Mouse (Mus musculus) limb, embryonic 10.5 days (tissue): ENCODE results near the gene Psmd11. TPM values are rescaled to one million over a fixed set of nuclear protein-coding genes. Genes with fewer than 3 reads are reported as not detected.
"Not testable (repeated sequence)": the region's sequence is repeated elsewhere in the genome, so short reads cannot be mapped to it uniquely, and the experiment has no call there.

Experiments used
- DNase-seq: peaks from one replicate; pipeline ENCODE4 v3.0.0-alpha.2; 2017; ENCODE audit warnings: low spot score
- H3K27ac ChIP-seq: fragments of 300-500 bp; sonication (generic); 2 replicates; pipeline ENCODE4 v1.5.1; 2016; ENCODE audit warnings: mild to moderate bottlenecking
- H3K27me3 ChIP-seq: fragments of 300-500 bp; sonication (generic); 2 replicates; pipeline ENCODE4 v1.6.1; 2016; ENCODE audit warnings: low read depth, mild to moderate bottlenecking; ENCODE audit not compliant: poor library complexity, severe bottlenecking
- H3K36me3 ChIP-seq: fragments of 300-500 bp; sonication (generic); 2 replicates; pipeline ENCODE4 v1.6.1; 2016; ENCODE audit warnings: mild to moderate bottlenecking, moderate library complexity
- H3K4me1 ChIP-seq: fragments of 300-500 bp; sonication (generic); 2 replicates; pipeline ENCODE4 v1.6.1; 2016
- H3K4me3 ChIP-seq: fragments of 300-500 bp; sonication (generic); 2 replicates; pipeline ENCODE4 v1.5.1; 2016; ENCODE audit warnings: mild to moderate bottlenecking, moderate library complexity
- H3K9me3 ChIP-seq: fragments of 300-500 bp; sonication (generic); replicated peaks from 2 replicates; pipeline ENCODE4 v1.6.1; 2016; ENCODE audit warnings: mild to moderate bottlenecking
- WGBS: fragments of 180-500 bp; shearing (Covaris S2); methylation state at CpG from one replicate; pipeline ENCODE4 v1.1.7; 2016; 5-methylcytosine and 5-hydroxymethylcytosine counted together
- polyA plus RNA-seq: library from polyadenylated mRNA; unstranded; fragments of >200 nt; fragmentation: Nextera tagmentation; extraction: Ambion mirVana; gene quantifications from 2 replicates; pipeline ENCODE4 v1.2.1, GENCODE M21; 2016

The Psmd11 gene
- 362 and 370 TPM in 2 replicates for polyA plus RNA-seq

GRCm38 (mm10) chr11:80428381-80429008, at the start of gene Psmd11:
Psmd11 (plus strand) TSS chr11:80428615.
- H3K27me3 ChIP-seq = no peaks in the 10 kb centered on the region
- peak; percentile 96 for DNase-seq
- H3K4me1 ChIP-seq = peaks cover 9% of the 10 kb centered on the region
- H3K27ac ChIP-seq = peak within 1 kb of the TSS; percentile 95
- no peaks in the 10 kb centered on the region for H3K9me3 ChIP-seq
- peaks cover 30% of the 10 kb centered on the region for H3K36me3 ChIP-seq
- under 1% methylated on average over 58 of the region's 58 CpGs for WGBS
- H3K4me3 ChIP-seq = peak within 1 kb of the TSS; percentile 99

GRCm38 (mm10) chr11:80379184-80379583, 49.2 kb upstream of the Psmd11 start:
- not testable (repeated sequence) for H3K27ac ChIP-seq, H3K9me3 ChIP-seq, DNase-seq, H3K4me3 ChIP-seq, H3K27me3 ChIP-seq
- peaks cover 16% of the 10 kb centered on the region for H3K36me3 ChIP-seq
- WGBS = 95% methylated on average over 7 of the region's 7 CpGs
- peaks cover 15% of the 10 kb centered on the region for H3K4me1 ChIP-seq

GRCm38 (mm10) chr11:80382626-80383018, 45.8 kb upstream of the Psmd11 start:
- H3K4me1 ChIP-seq = peaks cover 22% of the 10 kb centered on the region
- H3K36me3 ChIP-seq = peaks cover 31% of the 10 kb centered on the region
- peak; percentile 61 for DNase-seq
- H3K4me3 ChIP-seq = peak overlapping the region; percentile 74
- H3K27ac ChIP-seq = peak overlapping the region; percentile 97
- H3K9me3 ChIP-seq = no peaks in the 10 kb centered on the region
- WGBS = 11% methylated on average over 12 of the region's 12 CpGs
- no peaks in the 10 kb centered on the region for H3K27me3 ChIP-seq

- H3K4me1 ChIP-seq = peaks cover 21% of the 10 kb centered on the region
- WGBS = under 1% methylated on average over 33 of the region's 33 CpGs
- peaks cover 36% of the 10 kb centered on the region for H3K36me3 ChIP-seq
- H3K27ac ChIP-seq = peak within 1 kb of the TSS; percentile 97
- DNase-seq = peak; percentile 97
- no peaks in the 10 kb centered on the region for H3K9me3 ChIP-seq
- H3K4me3 ChIP-seq = peak within 1 kb of the TSS; percentile 74
- H3K27me3 ChIP-seq = no peaks in the 10 kb centered on the region
Measured at GRCm38 (mm10) chr11:80383019-80383625, 45.3 kb upstream of the Psmd11 start, which contains the start of gene Zfp207. Zfp207 (plus strand) TSS chr11:80383279.

GRCm38 (mm10) chr11:80383626-80384046, 44.8 kb upstream of the Psmd11 start:
- peaks cover 42% of the 10 kb centered on the region for H3K36me3 ChIP-seq
- H3K4me3 ChIP-seq = peak overlapping the region; percentile 74
- peak overlapping the region; percentile 97 for H3K27ac ChIP-seq
- H3K4me1 ChIP-seq = peaks cover 21% of the 10 kb centered on the region
- DNase-seq = no peak
- H3K27me3 ChIP-seq = no peaks in the 10 kb centered on the region
- no peaks in the 10 kb centered on the region for H3K9me3 ChIP-seq
- under 1% methylated on average over 20 of the region's 20 CpGs for WGBS

- peaks cover 21% of the 10 kb centered on the region for H3K4me1 ChIP-seq
- no peaks in the 10 kb centered on the region for H3K9me3 ChIP-seq
- peak overlapping the region; percentile 74 for H3K4me3 ChIP-seq
- peak overlapping the region; percentile 97 for H3K27ac ChIP-seq
- DNase-seq = peak; percentile 34
- no peaks in the 10 kb centered on the region for H3K27me3 ChIP-seq
- H3K36me3 ChIP-seq = peaks cover 50% of the 10 kb centered on the region
Measured at GRCm38 (mm10) chr11:80384461-80384860, 44.0 kb upstream of the Psmd11 start.

GRCm38 (mm10) chr11:80385055-80385454, 43.4 kb upstream of the Psmd11 start:
- no peak for DNase-seq
- no peak overlapping the region for H3K27ac ChIP-seq
- H3K9me3 ChIP-seq = no peaks in the 10 kb centered on the region
- H3K27me3 ChIP-seq = no peaks in the 10 kb centered on the region
- peaks cover 56% of the 10 kb centered on the region for H3K36me3 ChIP-seq
- WGBS = 79% methylated on average over 4 of the region's 4 CpGs
- H3K4me1 ChIP-seq = peaks cover 21% of the 10 kb centered on the region
- peak overlapping the region; percentile 74 for H3K4me3 ChIP-seq

GRCm38 (mm10) chr11:80386790-80387189, 41.6 kb upstream of the Psmd11 start:
- H3K27ac ChIP-seq = no peak overlapping the region
- H3K4me3 ChIP-seq = 0 out of 2 replicates have a peak overlapping the region, but pooled peaks have one; percentile 74
- peaks cover 21% of the 10 kb centered on the region for H3K4me1 ChIP-seq
- peaks cover 73% of the 10 kb centered on the region for H3K36me3 ChIP-seq
- no peaks in the 10 kb centered on the region for H3K27me3 ChIP-seq
- no peak for DNase-seq
- no peaks in the 10 kb centered on the region for H3K9me3 ChIP-seq
- WGBS = 86% methylated on average over 2 of the region's 2 CpGs

GRCm38 (mm10) chr11:80389885-80390284, 38.5 kb upstream of the Psmd11 start:
- DNase-seq = no peak
- Histone ChIP-seq H3K4me3 (no peak overlapping the region), H3K27ac (no peak overlapping the region), H3K9me3 (no peaks in the 10 kb centered on the region), H3K36me3 (peaks cover 100% of the 10 kb centered on the region), H3K4me1 (peaks cover 15% of the 10 kb centered on the region), H3K27me3 (no peaks in the 10 kb centered on the region)
- WGBS = 85% methylated on average over 1 of the region's 1 CpGs

- Histone ChIP-seq H3K4me1 (no peaks in the 10 kb centered on the region), H3K27ac (no peak overlapping the region), H3K9me3 (no peaks in the 10 kb centered on the region), H3K4me3 (no peak overlapping the region), H3K36me3 (peaks cover 100% of the 10 kb centered on the region), H3K27me3 (no peaks in the 10 kb centered on the region)
- 95% methylated on average over 2 of the region's 2 CpGs for WGBS
- DNase-seq = no peak
Measured at GRCm38 (mm10) chr11:80391407-80392120, 36.9 kb upstream of the Psmd11 start.

GRCm38 (mm10) chr11:80395930-80396329, 32.5 kb upstream of the Psmd11 start:
- no peak for DNase-seq
- WGBS = 96% methylated on average over 3 of the region's 3 CpGs
- peaks cover 100% of the 10 kb centered on the region for H3K36me3 ChIP-seq

GRCm38 (mm10) chr11:80396617-80397016, 31.8 kb upstream of the Psmd11 start:
- Histone ChIP-seq H3K9me3 (no peaks in the 10 kb centered on the region), H3K27ac (no peak overlapping the region), H3K27me3 (no peaks in the 10 kb centered on the region), H3K4me1 (no peaks in the 10 kb centered on the region), H3K4me3 (no peak overlapping the region), H3K36me3 (peaks cover 100% of the 10 kb centered on the region)
- DNase-seq = no peak
- WGBS = 95% methylated on average over 4 of the region's 4 CpGs

More at GRCm38 (mm10) chr11:80395930-80396329, 32.5 kb upstream of the Psmd11 start:
- Histone ChIP-seq H3K27me3 (no peaks in the 10 kb centered on the region), H3K4me3 (no peak overlapping the region), H3K27ac (no peak overlapping the region), H3K9me3 (no peaks in the 10 kb centered on the region), H3K4me1 (no peaks in the 10 kb centered on the region)

GRCm38 (mm10) chr11:80407878-80408277, 20.5 kb upstream of the Psmd11 start:
- DNase-seq, H3K27me3 ChIP-seq, H3K9me3 ChIP-seq, H3K27ac ChIP-seq, H3K4me3 ChIP-seq, H3K4me1 ChIP-seq: not testable (repeated sequence)
- H3K36me3 ChIP-seq = peaks cover 89% of the 10 kb centered on the region
- 94% methylated on average over 6 of the region's 6 CpGs for WGBS
